Mouse (Mus musculus): ENCODE measurements around the gene Selenom. TPM values are rescaled to one million over a fixed set of nuclear protein-coding genes. Genes with fewer than 3 reads are reported as not detected.

The Selenom gene
- polyA plus RNA-seq, 1 experiment = 348 TPM

DNA sequence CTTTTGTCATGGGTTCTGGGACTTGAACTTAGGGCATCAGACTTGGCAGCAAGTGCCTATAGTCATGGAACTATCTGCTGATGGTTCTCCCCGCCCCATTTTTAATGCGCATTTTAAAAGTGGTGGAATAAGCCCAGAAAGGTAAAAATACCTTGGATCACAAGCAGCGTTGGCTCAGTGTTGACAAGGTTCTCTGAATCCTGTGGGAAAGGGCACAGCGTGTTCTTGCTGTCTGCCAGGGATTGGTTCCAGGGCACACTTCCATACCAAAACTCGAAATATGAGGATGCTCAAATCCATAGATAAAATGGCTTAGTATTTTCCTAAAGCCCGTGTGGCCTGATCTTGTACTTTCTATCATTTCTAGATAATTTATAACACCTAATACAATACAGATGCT lies 1.2 kb upstream of the Selenom start:
- DNase-seq (ENCODE audit: low spot score) = no peak

DNA sequence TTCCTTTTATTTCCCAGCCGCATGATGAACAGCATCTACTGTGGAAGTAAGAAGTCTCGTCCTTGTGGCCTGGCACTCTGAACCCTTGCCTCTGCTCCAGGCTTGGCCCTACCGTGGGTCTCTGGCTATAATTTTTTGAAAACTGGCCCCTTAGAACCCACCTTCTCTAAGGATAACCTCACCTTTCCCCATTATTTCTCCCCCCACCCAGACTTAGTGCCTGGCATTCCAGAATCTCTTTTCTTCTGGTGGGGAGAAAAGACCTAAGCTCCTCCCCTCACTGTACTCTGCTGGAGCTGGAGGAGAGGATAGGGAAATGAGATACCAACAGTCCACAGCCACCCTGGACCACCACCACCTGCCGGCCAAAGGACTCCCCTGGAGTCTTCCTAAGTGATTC lies 732 bp downstream of the Selenom start:
- no peak for DNase-seq (ENCODE audit: low spot score)

DNA sequence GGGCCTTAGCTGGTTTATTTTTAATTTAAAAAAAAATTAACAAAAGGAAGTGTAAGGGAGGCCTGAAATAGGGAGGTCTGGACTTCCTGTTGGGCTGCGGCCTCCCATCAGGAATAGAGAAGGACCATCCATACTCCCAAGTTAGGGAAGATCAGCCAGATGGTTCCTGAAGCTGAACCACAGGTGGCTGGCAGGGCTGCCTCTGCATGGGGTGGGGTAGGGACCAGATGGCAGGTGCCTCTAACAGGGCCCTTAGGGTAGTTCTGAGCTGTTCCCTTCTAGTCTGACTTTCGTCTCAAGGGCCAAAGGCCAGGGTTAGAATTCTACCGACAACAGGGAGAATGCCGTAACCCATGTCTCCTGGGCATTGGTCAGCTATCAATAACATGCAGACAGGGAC lies 1.2 kb downstream of the Selenom start:
- no peak for DNase-seq (ENCODE audit: low spot score)

GRCm38 (mm10) chr11:3516121-3516520 lies 1.6 kb downstream of the Selenom start:
- DNase-seq (ENCODE audit: low spot score) = no peak

DNA sequence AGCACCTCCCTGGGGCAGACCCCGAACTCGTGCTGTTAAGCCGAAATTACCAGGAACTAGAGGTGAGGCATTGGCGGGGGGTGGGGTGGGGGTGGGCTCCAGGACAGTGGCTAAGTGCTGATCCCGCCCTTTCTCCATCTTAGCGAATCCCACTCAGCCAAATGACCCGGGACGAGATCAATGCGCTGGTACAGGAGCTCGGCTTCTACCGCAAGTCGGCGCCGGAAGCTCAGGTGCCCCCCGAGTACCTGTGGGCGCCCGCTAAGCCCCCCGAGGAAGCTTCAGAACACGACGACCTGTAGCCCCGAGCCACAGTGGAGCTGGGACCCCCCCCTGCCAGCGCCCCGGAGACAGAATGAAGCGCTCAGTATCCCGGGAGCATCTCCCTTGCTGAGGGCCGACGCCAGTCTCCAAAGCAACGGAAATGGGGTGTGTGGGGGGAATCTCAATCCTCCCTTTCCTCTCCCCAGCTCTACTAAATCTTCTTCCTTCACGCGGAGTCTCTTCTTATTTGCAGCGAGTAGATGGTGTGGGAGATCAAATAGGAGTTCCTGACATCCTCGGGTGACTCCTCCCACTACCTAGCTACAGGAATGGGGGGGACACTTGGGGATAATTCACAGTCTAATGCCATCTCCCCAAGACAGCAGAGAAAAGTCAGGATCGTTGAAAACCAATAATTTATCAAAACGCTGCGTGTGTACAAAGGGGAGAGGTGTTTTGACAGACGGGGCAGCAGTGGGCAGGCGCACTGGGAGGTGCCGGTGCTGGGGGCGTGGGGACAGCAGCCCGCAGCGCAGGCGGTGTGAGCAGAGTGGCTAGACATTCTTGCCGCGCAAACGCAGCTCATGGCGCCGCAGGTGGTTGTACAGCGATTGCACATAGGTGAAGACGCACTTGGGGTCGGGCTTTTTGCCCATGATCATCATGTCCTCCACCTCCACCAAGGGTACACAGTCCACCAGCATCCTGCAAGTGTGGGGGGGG lies 2.7 kb downstream of the Selenom start:
- no peak for DNase-seq (ENCODE audit: low spot score)

- no peak for DNase-seq (ENCODE audit: low spot score)
Observed at GRCm38 (mm10) chr11:3517846-3518732, 3.6 kb downstream of the Selenom start.

GRCm38 (mm10) chr11:3519051-3519726 lies 4.7 kb downstream of the Selenom start:
- no peak for DNase-seq (ENCODE audit: low spot score)

DNA sequence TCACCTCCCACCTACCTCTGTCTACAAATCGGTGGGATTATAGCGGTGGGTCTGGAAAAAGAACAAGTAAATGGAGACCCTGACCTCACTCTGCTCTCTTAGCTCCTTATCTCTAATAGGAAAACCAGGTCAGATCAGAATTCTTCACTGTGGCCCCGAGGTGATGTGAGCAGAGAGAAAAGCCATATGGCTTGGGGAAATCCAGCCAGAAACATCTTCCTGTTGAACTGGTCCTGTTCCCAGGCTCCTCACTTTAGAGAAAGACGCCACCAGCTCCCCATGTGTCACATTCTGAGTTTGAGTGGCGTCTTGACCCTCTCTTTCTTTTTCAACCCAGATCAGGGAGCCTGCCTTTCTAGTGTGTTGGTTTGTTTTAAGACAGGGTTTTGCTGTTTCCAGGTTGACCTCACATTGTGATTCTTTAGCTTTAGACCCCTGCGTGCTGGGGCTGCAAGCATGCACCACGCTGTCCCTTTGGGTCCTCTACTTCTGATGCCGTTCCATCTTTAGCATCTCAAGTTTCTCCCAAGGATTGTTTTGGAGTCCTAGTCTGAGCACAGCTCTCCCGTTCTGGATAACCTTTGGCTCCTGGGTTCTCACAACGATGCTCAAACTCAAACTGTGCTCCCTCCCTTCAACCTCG lies 5.4 kb downstream of the Selenom start:
- no peak for DNase-seq (ENCODE audit: low spot score)

GRCm38 (mm10) chr11:3520919-3521318 lies 6.4 kb downstream of the Selenom start:
- no peak for DNase-seq (ENCODE audit: low spot score)

GRCm38 (mm10) chr11:3521339-3522224 lies 7.1 kb downstream of the Selenom start:
- no peak for DNase-seq (ENCODE audit: low spot score)

DNA sequence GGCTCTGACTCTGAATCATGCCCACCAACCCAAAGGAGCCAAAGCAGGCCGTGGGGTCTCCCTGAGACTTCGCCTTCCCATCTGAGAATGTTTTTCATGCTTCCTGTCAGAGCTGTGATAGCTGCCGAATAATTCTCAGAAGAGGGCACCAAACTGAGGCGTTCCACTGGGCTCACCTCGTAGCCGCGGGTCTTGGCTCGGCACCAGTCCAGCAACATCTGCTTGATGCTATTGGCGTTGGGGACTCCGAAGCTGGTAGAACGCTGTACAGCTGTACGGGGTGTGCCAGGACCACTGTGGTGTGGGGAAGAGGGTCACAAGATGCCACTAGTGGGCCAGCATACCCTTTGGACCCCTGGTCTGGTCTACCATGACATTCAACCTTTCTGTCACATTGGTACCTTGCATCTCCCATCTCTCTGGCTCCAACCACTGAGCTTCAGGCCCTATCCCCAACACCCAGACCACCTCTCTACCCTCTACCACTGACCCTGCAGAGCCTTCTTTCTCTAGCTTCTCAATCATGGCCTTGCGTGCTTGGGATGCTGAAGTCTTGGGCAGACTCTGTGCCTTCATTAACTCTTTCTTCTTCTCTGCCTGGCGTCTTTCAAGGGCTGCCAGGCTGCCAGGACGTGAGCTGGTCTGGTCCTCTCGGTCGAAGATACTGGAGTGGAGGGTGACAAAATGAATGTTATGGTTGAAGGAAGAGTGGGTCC lies 8.0 kb downstream of the Selenom start:
- no peak for DNase-seq (ENCODE audit: low spot score)

DNA sequence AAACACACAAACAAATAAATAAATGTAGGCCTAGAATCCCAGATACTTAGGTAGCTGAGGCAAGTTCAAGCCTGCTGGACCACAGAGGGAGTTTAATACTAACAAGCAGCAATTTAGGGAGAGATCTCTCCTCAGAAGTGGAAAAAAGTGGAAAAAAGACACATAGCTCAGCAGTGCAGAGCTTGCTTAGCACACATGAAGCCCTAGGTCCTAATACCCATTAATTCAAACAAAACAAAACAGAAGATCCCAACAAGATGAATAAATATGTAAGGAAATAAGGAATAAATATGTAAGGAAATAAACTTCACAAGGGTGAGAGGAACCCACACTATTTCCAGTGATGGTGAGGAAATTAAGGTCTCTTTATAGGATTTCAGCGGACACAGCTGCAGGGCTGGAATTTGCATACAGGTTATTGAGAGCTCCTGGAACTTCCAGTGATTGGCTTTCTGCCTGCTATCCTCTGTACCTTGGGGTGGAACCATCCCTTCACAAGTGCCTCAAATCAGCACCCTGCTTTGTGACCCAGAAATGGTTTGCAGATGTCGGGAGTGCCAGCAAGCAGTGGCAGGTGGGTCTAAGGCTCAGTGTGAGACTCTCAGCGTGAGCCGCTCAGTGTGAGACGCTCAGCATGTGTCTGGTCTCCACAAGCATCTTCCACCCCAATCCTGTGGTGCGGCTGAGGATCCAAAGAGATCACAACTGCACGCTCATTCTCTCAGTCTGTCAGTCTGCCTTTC lies 9.5 kb downstream of the Selenom start:
- DNase-seq (ENCODE audit: low spot score) = no peak

DNA sequence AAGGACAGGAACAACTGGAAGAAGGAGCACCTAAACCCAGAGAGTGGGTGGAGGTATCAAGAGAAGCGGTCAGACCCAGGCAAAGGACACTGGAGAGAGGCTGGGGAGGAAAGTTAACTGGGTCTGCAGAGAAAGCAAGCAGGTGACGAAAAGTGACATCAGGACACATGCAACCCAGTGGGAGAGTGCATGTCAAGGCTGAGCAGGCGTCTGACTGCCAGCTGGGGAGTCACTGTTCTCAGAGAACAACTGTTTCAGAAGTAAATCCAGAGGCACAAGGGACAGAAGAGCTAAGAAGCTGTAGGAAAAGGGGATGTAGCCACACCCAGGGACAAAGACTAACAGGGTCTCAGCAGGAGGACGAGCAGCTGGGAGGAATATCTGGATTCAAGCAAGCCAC lies 11.1 kb downstream of the Selenom start:
- DNase-seq (ENCODE audit: low spot score) = no peak

DNA sequence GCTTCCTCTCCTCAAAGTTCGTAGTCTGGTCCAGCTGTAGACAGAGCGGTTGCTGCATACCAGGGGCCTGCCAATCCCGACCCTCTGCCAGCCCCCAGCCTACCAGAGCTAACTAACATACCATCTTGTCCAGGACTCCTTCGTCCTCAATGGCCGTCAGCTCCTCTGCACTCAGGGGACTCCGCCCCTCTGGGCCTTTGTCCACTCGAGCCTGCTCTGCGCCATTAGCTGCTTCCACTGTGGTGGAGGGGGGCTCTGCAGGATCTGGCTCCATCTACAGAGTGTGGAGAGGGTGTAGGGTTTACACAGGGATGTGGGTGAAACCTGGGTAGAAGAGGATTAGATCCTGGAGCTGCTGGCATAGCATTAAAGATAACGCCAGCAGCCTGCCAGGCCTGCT lies 11.7 kb downstream of the Selenom start:
- DNase-seq (ENCODE audit: low spot score) = no peak

GRCm38 (mm10) chr11:3526979-3527738 lies 12.7 kb downstream of the Selenom start:
- no peak for DNase-seq (ENCODE audit: low spot score)

- DNase-seq (ENCODE audit: low spot score) = no peak
Observed at GRCm38 (mm10) chr11:3527766-3528165, 13.3 kb downstream of the Selenom start.

GRCm38 (mm10) chr11:3528208-3528607 lies 13.7 kb downstream of the Selenom start:
- no peak for DNase-seq (ENCODE audit: low spot score)

All from urinary bladder, adult 2 months (tissue).